Mouse (Mus musculus): ENCODE measurements around the gene Ptgir.

GRCm38 (mm10) chr7:16858336-16858735, 48.0 kb upstream of the Ptgir start:
- TF ChIP-seq GATA1 (IDR thresholded peaks at IDR 0.05; ENCODE audit: low read length), result no peak
- no peak for TF ChIP-seq TAL1 (IDR thresholded peaks at IDR 0.05; ENCODE audit: low read length)
